Mouse (Mus musculus): ENCODE measurements around the gene Gm10198. TPM values are rescaled to one million over a fixed set of nuclear protein-coding genes. Genes with fewer than 3 reads are reported as not detected.

The Gm10198 gene
- total and polyA plus RNA-seq, 3 experiments: not detected

DNA sequence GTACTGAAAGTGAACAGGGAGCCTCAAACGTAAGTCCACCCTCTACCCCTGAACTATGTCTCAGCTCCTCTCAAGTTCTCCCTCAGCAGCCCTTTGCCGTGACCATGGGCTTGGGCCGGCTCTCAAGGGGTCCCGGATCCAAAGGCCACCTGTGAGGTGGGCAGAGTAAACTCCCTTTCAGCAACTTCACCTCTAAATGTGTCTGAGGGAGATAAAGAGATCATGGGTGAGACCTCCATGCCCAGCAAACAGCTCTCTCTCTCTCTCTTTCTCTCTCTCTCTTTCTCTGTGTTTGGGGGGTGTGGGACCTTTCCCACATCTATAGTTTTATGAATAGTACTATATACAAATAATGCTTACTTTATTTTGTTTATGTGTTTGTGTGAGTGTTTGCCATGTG is 36.2 kb upstream of the Gm10198 start:
- no peaks in the 10 kb centered on the region for H3K9me3 ChIP-seq (replicated peaks; ENCODE audit: insufficient read depth, low read length)
- H3K79me2 ChIP-seq (ENCODE audit: control insufficient read depth, insufficient read depth, low read length, poor library complexity): no peaks in the 10 kb centered on the region
- H3K4me1 ChIP-seq (ENCODE audit: control insufficient read depth in 1 of 2, insufficient read depth in 2 of 2, low read length in 2 of 2): peaks cover 28 to 33% of the 10 kb centered on the region in 2 experiments
- no peak overlapping the region for H3K27ac ChIP-seq (ENCODE audit: control insufficient read depth, low read depth, low read length)
- DNase-seq (ENCODE audit: low read depth, low spot score): no peak
- no peak overlapping the region for H3K9ac ChIP-seq (ENCODE audit: control insufficient read depth, low read depth, low read length, poor library complexity, severe bottlenecking)
- peaks cover 0 to 35% of the 10 kb centered on the region in 2 experiments; a peak in 2 of 4 replicates for H3K36me3 ChIP-seq (ENCODE audit: control insufficient read depth in 1 of 2, insufficient read depth in 2 of 2, low read length in 2 of 2)
- no peaks in the 10 kb centered on the region for H3K27me3 ChIP-seq (ENCODE audit: control insufficient read depth in 1 of 2, insufficient read depth in 2 of 2, low read length in 2 of 2)
- H3K4me3 ChIP-seq (ENCODE audit: control insufficient read depth in 1 of 2, insufficient read depth in 1 of 2, low read depth in 2 of 2, low read length in 2 of 2): no peak overlapping the region
- TF ChIP-seq USF2 (IDR thresholded peaks at IDR 0.05; ENCODE audit: borderline replicate concordance in 1 of 2, insufficient read depth in 1 of 2, low read depth in 1 of 2, low read length in 2 of 2) (no peak), ZC3H11A (IDR thresholded peaks at IDR 0.05; ENCODE audit: low read depth, low read length) (no peak), TCF12 (IDR thresholded peaks at IDR 0.05; ENCODE audit: low read depth, low read length) (0 out of 2 replicates have a peak, but pooled peaks have one; percentile 27), CTCF (IDR thresholded peaks at IDR 0.05 in 2 of 3, conservative IDR thresholded peaks at IDR 0.05 in 1 of 3; ENCODE audit: control insufficient read depth in 1 of 3, insufficient read depth in 1 of 3, low read depth in 2 of 3, low read length in 3 of 3, poor library complexity in 1 of 3, severe bottlenecking in 1 of 3) (no peak), ZKSCAN1 (IDR thresholded peaks at IDR 0.05; ENCODE audit: low read depth, low read length) (no peak), NRF1 (IDR thresholded peaks at IDR 0.05; ENCODE audit: insufficient read depth, low read depth, low read length, poor library complexity, severe bottlenecking) (no peak)

DNA sequence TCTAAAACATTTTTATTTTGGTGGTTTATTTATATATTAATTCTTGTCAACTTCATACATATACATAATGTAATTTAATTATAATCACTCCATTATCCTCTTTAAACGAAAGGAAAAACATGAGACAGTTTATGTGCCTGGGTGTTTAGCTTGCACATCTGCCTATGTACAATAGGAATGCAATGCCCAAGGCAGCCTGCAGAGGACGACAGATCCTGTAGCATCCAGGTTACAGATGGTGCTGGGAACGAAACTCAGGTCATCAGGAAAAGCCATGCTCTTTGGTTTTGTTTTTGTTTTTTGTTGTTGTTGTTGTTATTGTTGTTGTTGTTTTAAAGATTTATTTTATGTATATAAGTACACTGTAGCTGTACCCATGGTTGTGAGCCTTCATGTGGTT is 32.4 kb upstream of the Gm10198 start:
- TF ChIP-seq BHLHE40 (IDR thresholded peaks at IDR 0.05; ENCODE audit: borderline replicate concordance, low read depth, low read length): no peak
- TF ChIP-seq CTCF (IDR thresholded peaks at IDR 0.05 in 2 of 3, conservative IDR thresholded peaks at IDR 0.05 in 1 of 3; ENCODE audit: control insufficient read depth in 1 of 3, insufficient read depth in 1 of 3, low read depth in 2 of 3, low read length in 3 of 3, poor library complexity in 1 of 3, severe bottlenecking in 1 of 3): peak in 2 of 3 experiments; percentile 8 to 21; a peak in 2 of 6 replicates
- H3K27ac ChIP-seq (ENCODE audit: control insufficient read depth, low read depth, low read length): no peak overlapping the region

DNA sequence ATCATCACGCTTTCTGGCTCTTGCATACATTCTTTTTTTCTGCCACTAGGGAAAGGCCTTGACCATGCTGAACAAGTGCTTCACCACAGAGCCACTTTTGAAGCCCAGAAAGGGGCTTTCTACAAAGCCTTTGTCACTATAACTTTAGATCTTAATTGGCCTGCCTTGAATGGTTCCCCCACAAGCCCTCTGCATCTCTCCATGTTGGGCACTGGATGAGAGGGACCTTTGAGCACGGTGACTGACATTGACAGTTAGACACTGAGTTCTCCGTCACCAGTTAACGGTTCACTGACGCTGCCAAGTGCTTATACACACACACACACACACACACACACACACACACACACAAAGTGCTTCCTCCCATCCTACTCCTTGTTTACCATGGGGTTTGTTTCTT is 30.0 kb upstream of the Gm10198 start:
- no peak for TF ChIP-seq MYC (IDR thresholded peaks at IDR 0.05; ENCODE audit: low read depth, low read length)
- TF ChIP-seq ZNF384 (IDR thresholded peaks at IDR 0.05; ENCODE audit: low read depth, low read length): no peak
- no peak for TF ChIP-seq POLR2AphosphoS2 (IDR thresholded peaks at IDR 0.05; ENCODE audit: low read length)
- TF ChIP-seq EP300 (IDR thresholded peaks at IDR 0.05; ENCODE audit: low read depth in 1 of 2, low read length in 2 of 2): no peak
- no peak for TF ChIP-seq ELF1 (IDR thresholded peaks at IDR 0.05; ENCODE audit: low read depth, low read length)
- no peak for TF ChIP-seq POLR2AphosphoS5 (IDR thresholded peaks at IDR 0.05; ENCODE audit: borderline replicate concordance, low read depth, low read length)
- no peak for TF ChIP-seq GATA1 (IDR thresholded peaks at IDR 0.05; ENCODE audit: low read depth, low read length)
- TF ChIP-seq SMC3 (IDR thresholded peaks at IDR 0.05; ENCODE audit: low read depth, low read length): no peak
- no peak for TF ChIP-seq ZC3H11A (IDR thresholded peaks at IDR 0.05; ENCODE audit: low read depth, low read length)
- no peak for TF ChIP-seq RCOR1 (IDR thresholded peaks at IDR 0.05; ENCODE audit: low read depth, low read length)
- TF ChIP-seq ETS1 (IDR thresholded peaks at IDR 0.05; ENCODE audit: low read depth, low read length): no peak
- TF ChIP-seq RAD21 (IDR thresholded peaks at IDR 0.05; ENCODE audit: low read depth, low read length): no peak
- no peak for TF ChIP-seq USF2 (IDR thresholded peaks at IDR 0.05; ENCODE audit: borderline replicate concordance in 1 of 2, insufficient read depth in 1 of 2, low read depth in 1 of 2, low read length in 2 of 2)
- TF ChIP-seq NELFE (IDR thresholded peaks at IDR 0.05; ENCODE audit: low read depth, low read length): no peak
- TF ChIP-seq TCF12 (IDR thresholded peaks at IDR 0.05; ENCODE audit: low read depth, low read length): no peak
- Histone ChIP-seq H3K36me3 (ENCODE audit: control insufficient read depth in 1 of 2, insufficient read depth in 2 of 2, low read length in 2 of 2) (no peaks in the 10 kb centered on the region), H3K9me3 (replicated peaks; ENCODE audit: insufficient read depth, low read length) (no peaks in the 10 kb centered on the region), H3K9ac (ENCODE audit: control insufficient read depth, low read depth, low read length, poor library complexity, severe bottlenecking) (no peak overlapping the region), H3K27me3 (ENCODE audit: control insufficient read depth in 1 of 2, insufficient read depth in 2 of 2, low read length in 2 of 2) (no peaks in the 10 kb centered on the region), H3K27ac (ENCODE audit: control insufficient read depth, low read depth, low read length) (no peak overlapping the region), H3K79me2 (ENCODE audit: control insufficient read depth, insufficient read depth, low read length, poor library complexity) (no peaks in the 10 kb centered on the region), H3K4me3 (ENCODE audit: control insufficient read depth in 1 of 2, insufficient read depth in 1 of 2, low read depth in 2 of 2, low read length in 2 of 2) (no peak overlapping the region), H3K4me1 (ENCODE audit: control insufficient read depth in 1 of 2, insufficient read depth in 2 of 2, low read length in 2 of 2) (no peaks in the 10 kb centered on the region)
- DNase-seq (ENCODE audit: low read depth, low spot score): no peak

More for the DNA sequence above, 32.4 kb upstream of the Gm10198 start:
- H3K79me2 ChIP-seq (ENCODE audit: control insufficient read depth, insufficient read depth, low read length, poor library complexity): no peaks in the 10 kb centered on the region
- peaks cover 0 to 5% of the 10 kb centered on the region in 2 experiments; a peak in 3 of 4 replicates for H3K4me1 ChIP-seq (ENCODE audit: control insufficient read depth in 1 of 2, insufficient read depth in 2 of 2, low read length in 2 of 2)
- peaks cover 0 to 5% of the 10 kb centered on the region in 2 experiments; a peak in 2 of 4 replicates for H3K36me3 ChIP-seq (ENCODE audit: control insufficient read depth in 1 of 2, insufficient read depth in 2 of 2, low read length in 2 of 2)
- H3K27me3 ChIP-seq (ENCODE audit: control insufficient read depth in 1 of 2, insufficient read depth in 2 of 2, low read length in 2 of 2): no peaks in the 10 kb centered on the region
- DNase-seq (ENCODE audit: low read depth, low spot score): no peak
- no peak overlapping the region for H3K4me3 ChIP-seq (ENCODE audit: control insufficient read depth in 1 of 2, insufficient read depth in 1 of 2, low read depth in 2 of 2, low read length in 2 of 2)
- H3K9ac ChIP-seq (ENCODE audit: control insufficient read depth, low read depth, low read length, poor library complexity, severe bottlenecking): no peak overlapping the region
- no peaks in the 10 kb centered on the region for H3K9me3 ChIP-seq (replicated peaks; ENCODE audit: insufficient read depth, low read length)
